15 mouse cellular contexts compared by ENCODE assay signal in genomic region chr11:99472405-99472804, GRCm38 (mm10). TPM values are rescaled to one million over a fixed set of nuclear protein-coding genes. Genes with fewer than 3 reads are reported as not detected.
"Had no signal": no experiment of that assay in that cellular context is flagged by ENCODE, and none has a peak within 500 bp of the region (broad histone marks: within the 10 kb centered on the region; RNA-seq: fewer than 3 reads in every experiment).

No protein-coding gene starts in this region.

- ATAC-seq: midbrain, embryonic 15.5 days had no signal

- H3K4me1 ChIP-seq: limb, embryonic 10.5 days; liver, embryonic 15.5 days; midbrain, embryonic 10.5 days; midbrain, embryonic 15.5 days had no signal

- DNase-seq: kidney, adult 8-10 months; kidney, postnatal 25 days; right cerebral cortex, postnatal 14 days; thymus, postnatal 36 days had no signal

- H3K9me3 ChIP-seq: limb, embryonic 10.5 days; liver, embryonic 15.5 days; midbrain, embryonic 10.5 days; midbrain, embryonic 15.5 days had no signal

- H3K4me2 ChIP-seq: liver, embryonic 11.5 days; liver, embryonic 15.5 days; midbrain, embryonic 15.5 days had no signal

- H3K27ac ChIP-seq: left cerebral cortex, adult 2 months; limb, embryonic 10.5 days; liver, embryonic 15.5 days; midbrain, embryonic 10.5 days; midbrain, embryonic 15.5 days had no signal

- H3K4me3 ChIP-seq: left cerebral cortex, adult 2 months; limb, embryonic 10.5 days; liver, embryonic 15.5 days; midbrain, embryonic 10.5 days; midbrain, embryonic 15.5 days had no signal

- H3K9ac ChIP-seq: liver, embryonic 15.5 days; midbrain, embryonic 15.5 days had no signal

- H3K27me3 ChIP-seq: liver, embryonic 15.5 days; midbrain, embryonic 15.5 days had no signal

- H3K36me3 ChIP-seq: limb, embryonic 10.5 days; liver, embryonic 15.5 days; midbrain, embryonic 10.5 days; midbrain, embryonic 15.5 days had no signal

RNA-seq across cellular contexts. Expression of gene Krt23, which starts 20.5 kb away (rescaled TPM):
- polyA plus RNA-seq: midbrain, embryonic 10.5 days; midbrain, embryonic 15.5 days; neural tube, embryonic 14.5 days had no signal

RNA-seq across cellular contexts. Expression of gene Krt39, which starts 48.7 kb away (rescaled TPM):
- polyA plus RNA-seq: limb, embryonic 14.5 days; liver, embryonic 11.5 days; liver, embryonic 15.5 days; midbrain, embryonic 10.5 days; midbrain, embryonic 15.5 days; neural tube, embryonic 14.5 days; small intestine, adult 2 months; stomach, embryonic 16.5 days; thymus, postnatal 0 days had no signal

RNA-seq across cellular contexts. Expression of gene Krt12, which starts 50.3 kb away (rescaled TPM):
- polyA plus RNA-seq: limb, embryonic 10.5 days; liver, embryonic 11.5 days; liver, embryonic 15.5 days; midbrain, embryonic 10.5 days; neural tube, embryonic 14.5 days had no signal
